Mouse (Mus musculus): ENCODE results near the gene Hnrnpd.

Gene Hnrnpd

GRCm38 (mm10) chr5:99978699-99979442, at the start of gene Hnrnpd, which contains the start of gene 4930524J08Rik:
Gene Hnrnpd (minus strand): TSS chr5:99978938.
Gene 4930524J08Rik (plus strand): TSS chr5:99979061.
- peak; percentile 80 to 84 for DNase-seq (ENCODE audit: low read depth in 2 of 2, low spot score in 2 of 2)

- no peak for DNase-seq (ENCODE audit: low read depth in 2 of 2, low spot score in 2 of 2)
Observed at GRCm38 (mm10) chr5:100024868-100025267, 46.1 kb upstream of the Hnrnpd start.

- DNase-seq (ENCODE audit: low read depth in 2 of 2, low spot score in 2 of 2) = no peak
Observed at GRCm38 (mm10) chr5:100024403-100024802, 45.7 kb upstream of the Hnrnpd start.

GRCm38 (mm10) chr5:100020089-100020488, 41.4 kb upstream of the Hnrnpd start:
- no peak for DNase-seq (ENCODE audit: low read depth in 2 of 2, low spot score in 2 of 2)

GRCm38 (mm10) chr5:100012599-100012998, 33.9 kb upstream of the Hnrnpd start:
- no peak for DNase-seq (ENCODE audit: low read depth in 2 of 2, low spot score in 2 of 2)

GRCm38 (mm10) chr5:100008485-100008884, 29.7 kb upstream of the Hnrnpd start:
- peak in 1 of 2 experiments; percentile 11 for DNase-seq (ENCODE audit: low read depth in 2 of 2, low spot score in 2 of 2)

GRCm38 (mm10) chr5:100007040-100007375, 28.3 kb upstream of the Hnrnpd start:
- DNase-seq (ENCODE audit: low read depth in 2 of 2, low spot score in 2 of 2) = peak in 1 of 2 experiments; percentile 4

GRCm38 (mm10) chr5:100006324-100007039, 27.7 kb upstream of the Hnrnpd start:
- DNase-seq (ENCODE audit: low read depth in 2 of 2, low spot score in 2 of 2) = no peak

GRCm38 (mm10) chr5:100005896-100006295, 27.2 kb upstream of the Hnrnpd start:
- DNase-seq (ENCODE audit: low read depth in 2 of 2, low spot score in 2 of 2) = no peak

GRCm38 (mm10) chr5:100005431-100005830, 26.7 kb upstream of the Hnrnpd start:
- DNase-seq (ENCODE audit: low read depth in 2 of 2, low spot score in 2 of 2) = no peak

- no peak for DNase-seq (ENCODE audit: low read depth in 2 of 2, low spot score in 2 of 2)
Observed at GRCm38 (mm10) chr5:100003895-100004294, 25.2 kb upstream of the Hnrnpd start.

- DNase-seq (ENCODE audit: low read depth in 2 of 2, low spot score in 2 of 2) = no peak
Observed at GRCm38 (mm10) chr5:100000500-100000899, 21.8 kb upstream of the Hnrnpd start.

- no peak for DNase-seq (ENCODE audit: low read depth in 2 of 2, low spot score in 2 of 2)
Observed at GRCm38 (mm10) chr5:100000048-100000447, 21.3 kb upstream of the Hnrnpd start.

GRCm38 (mm10) chr5:99994680-99995079, 15.9 kb upstream of the Hnrnpd start:
- DNase-seq (ENCODE audit: low read depth in 2 of 2, low spot score in 2 of 2) = no peak

- no peak for DNase-seq (ENCODE audit: low read depth in 2 of 2, low spot score in 2 of 2)
Observed at GRCm38 (mm10) chr5:99994166-99994565, 15.4 kb upstream of the Hnrnpd start.

- no peak for DNase-seq (ENCODE audit: low read depth in 2 of 2, low spot score in 2 of 2)
Observed at GRCm38 (mm10) chr5:99983452-99984061, 4.8 kb upstream of the Hnrnpd start.

GRCm38 (mm10) chr5:99977516-99978301, 1.0 kb downstream of the Hnrnpd start:
- DNase-seq (ENCODE audit: low read depth in 2 of 2, low spot score in 2 of 2) = peak; percentile 36 to 47

- no peak for DNase-seq (ENCODE audit: low read depth in 2 of 2, low spot score in 2 of 2)
Observed at GRCm38 (mm10) chr5:99976334-99976955, 2.3 kb downstream of the Hnrnpd start.

- DNase-seq (ENCODE audit: low read depth in 2 of 2, low spot score in 2 of 2) = no peak
Observed at GRCm38 (mm10) chr5:99975776-99976175, 3.0 kb downstream of the Hnrnpd start.

GRCm38 (mm10) chr5:99975061-99975460, 3.7 kb downstream of the Hnrnpd start:
- DNase-seq (ENCODE audit: low read depth in 2 of 2, low spot score in 2 of 2) = no peak

GRCm38 (mm10) chr5:99973941-99974340, 4.8 kb downstream of the Hnrnpd start:
- DNase-seq (ENCODE audit: low read depth in 2 of 2, low spot score in 2 of 2) = no peak
